Mouse (Mus musculus) G1E (cell line): Measurements from ENCODE around the gene Ndufa1.

Experiments used
- CTCF ChIP-seq: IDR thresholded peaks from 2 replicates; pipeline ENCODE4 v1.5.1; 2012; ENCODE audit warnings: low read depth, low read length, inconsistent platforms, mixed read lengths
- TAL1 ChIP-seq: conservative IDR thresholded peaks from 2 replicates; pipeline ENCODE4 v1.6.1; 2012; ENCODE audit warnings: low read depth, low read length, inconsistent platforms, mixed read lengths

DNA sequence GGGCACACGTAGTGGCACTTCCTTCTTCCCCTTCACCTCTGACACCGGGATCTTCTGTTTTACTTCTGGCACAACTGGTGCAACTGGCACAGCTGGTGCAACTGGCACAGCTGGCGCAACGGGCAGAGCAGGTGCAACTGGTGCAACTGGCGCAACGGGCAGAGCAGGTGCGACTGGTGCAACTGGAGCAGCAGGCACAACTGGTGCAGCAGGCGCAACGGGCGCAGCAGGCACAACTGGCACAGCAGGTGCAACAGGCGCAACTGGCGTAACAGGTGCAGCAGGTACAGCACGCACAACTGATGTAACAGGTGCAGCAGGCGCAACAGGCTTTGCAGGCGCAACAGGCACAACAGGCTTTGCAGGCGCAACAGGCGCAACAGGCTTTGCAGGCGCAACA is 27.8 kb downstream of the Ndufa1 start:
- no peak for TF ChIP-seq CTCF
- TF ChIP-seq TAL1, result no peak
